Mouse (Mus musculus) spleen, adult 2 months (tissue): Measurements from ENCODE around the gene Ccdc146. TPM values are rescaled to one million over a fixed set of nuclear protein-coding genes. Genes with fewer than 3 reads are reported as not detected.
A peak's percentile ranks its signal among the peaks of the same experiment; 100 is the strongest.

Source experiments
- DNase-seq, 2 experiments: peaks; one replicate each; pipeline versions ENCODE4 v3.0.0 to v3.0.0-alpha.2; 2012 to 2021; ENCODE audit warnings: low spot score in 2 of 2, low read depth in 1 of 2
- H3K27ac ChIP-seq: fragments of 200-500 bp; 2 replicates; pipeline ENCODE4 v1.5.1; 2012; ENCODE audit warnings: low read length, inconsistent platforms; ENCODE audit not compliant: insufficient read depth
- H3K27me3 ChIP-seq: fragments of 200-500 bp; 2 replicates; pipeline ENCODE4 v1.6.1; 2012; ENCODE audit warnings: mild to moderate bottlenecking, moderate library complexity, low read length, inconsistent platforms; ENCODE audit not compliant: control insufficient read depth, insufficient read depth
- H3K36me3 ChIP-seq: fragments of 200-500 bp; 2 replicates; pipeline ENCODE4 v1.6.1; 2012; ENCODE audit warnings: mild to moderate bottlenecking, low read length, inconsistent platforms; ENCODE audit not compliant: control insufficient read depth, insufficient read depth
- H3K4me1 ChIP-seq: fragments of 200-500 bp; 2 replicates; pipeline ENCODE4 v1.6.1; 2011; ENCODE audit warnings: inconsistent platforms; ENCODE audit not compliant: control insufficient read depth, insufficient read depth, insufficient read length
- H3K4me3 ChIP-seq: fragments of 200-500 bp; 2 replicates; pipeline ENCODE4 v1.5.1; 2011; ENCODE audit warnings: mild to moderate bottlenecking, inconsistent platforms; ENCODE audit not compliant: insufficient read depth, insufficient read length; ENCODE audit errors: extremely low read depth
- CTCF ChIP-seq: fragments of 200-500 bp; IDR thresholded peaks from 2 replicates; pipeline ENCODE4 v1.5.1; 2011; ENCODE audit warnings: mild to moderate bottlenecking, inconsistent platforms; ENCODE audit not compliant: insufficient read depth, insufficient read length, insufficient replicate concordance; ENCODE audit errors: extremely low read depth
- POLR2A ChIP-seq: fragments of 200-500 bp; IDR thresholded peaks from 2 replicates; pipeline ENCODE4 v1.6.1; 2011; ENCODE audit warnings: low read depth, low read length, inconsistent platforms
- WGBS: fragments of 180-500 bp; shearing (Covaris S2); methylation state at CpG from one replicate; pipeline ENCODE4 v1.1.7; 2018; 5-methylcytosine and 5-hydroxymethylcytosine counted together
- polyA plus RNA-seq: library from polyadenylated mRNA; depleted of rRNA; stranded (reverse); fragments of >200 nt; gene quantifications from 2 replicates; pipeline ENCODE4 v1.2.3, GENCODE M21; 2012; rRNA removed

The Ccdc146 gene
- polyA plus RNA-seq, 1 experiment, result not detected

DNA sequence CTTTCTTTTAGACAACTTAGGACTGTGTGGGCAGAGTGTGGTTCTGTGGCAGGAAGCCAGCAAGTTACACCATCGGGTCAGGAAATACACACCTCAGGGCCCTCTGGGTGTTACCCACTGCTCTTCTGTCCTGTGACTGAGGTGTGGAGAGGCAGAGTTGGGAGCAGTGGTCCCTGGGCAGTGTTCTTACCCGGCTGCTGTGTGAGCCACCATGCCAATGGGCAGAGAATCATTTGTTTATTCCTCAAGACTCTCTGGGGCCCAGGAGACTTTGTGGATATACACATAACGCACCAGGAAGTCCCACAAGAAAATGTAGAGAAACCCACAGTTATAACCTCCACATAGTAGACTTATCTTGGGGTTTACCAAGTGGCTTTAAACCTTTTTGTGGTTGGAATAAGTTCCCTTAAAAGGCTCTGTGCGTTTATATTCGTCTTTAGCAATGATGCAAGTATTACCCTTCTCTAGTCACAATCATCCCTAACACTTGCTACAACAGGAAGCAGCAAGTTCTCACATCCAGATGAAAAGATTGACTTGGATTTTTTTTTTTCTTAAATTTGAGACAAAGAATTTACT, 168.8 kb downstream of the Ccdc146 start:
- Histone ChIP-seq H3K36me3 (peaks cover 2% of the 10 kb centered on the region; the same call in 1 of the 2 replicates), H3K27me3 (no peaks in the 10 kb centered on the region), H3K4me1 (peaks cover 12% of the 10 kb centered on the region; the same call in 1 of the 2 replicates), H3K4me3 (no peak overlapping the region), H3K27ac (peak overlapping the region; percentile 92)
- 13% methylated on average over 5 of the region's 5 CpGs for WGBS
- no peak for TF ChIP-seq CTCF
- TF ChIP-seq POLR2A, result peak; percentile 11
- DNase-seq, result peak; percentile 47 to 76

- peaks cover 2% of the 10 kb centered on the region; the same call in 1 of the 2 replicates for H3K36me3 ChIP-seq
- DNase-seq, result peak in 1 of 2 experiments; percentile 48
- H3K27me3 ChIP-seq, result no peaks in the 10 kb centered on the region
- no peak for TF ChIP-seq CTCF
- TF ChIP-seq POLR2A, result no peak
- H3K27ac ChIP-seq, result peak overlapping the region; percentile 92
- WGBS, result 36% methylated on average over 12 of the region's 12 CpGs
- H3K4me3 ChIP-seq, result no peak overlapping the region
- peaks cover 12% of the 10 kb centered on the region; the same call in 1 of the 2 replicates for H3K4me1 ChIP-seq
These were observed 169.5 kb downstream of the Ccdc146 start for GRCm38 (mm10) chr5:21254731-21255525.

GRCm38 (mm10) chr5:21248834-21249233, 175.6 kb downstream of the Ccdc146 start:
- DNase-seq, result peak in 1 of 2 experiments; percentile 16
- H3K36me3 ChIP-seq, result no peaks in the 10 kb centered on the region
- H3K4me3 ChIP-seq, result no peak overlapping the region
- H3K27me3 ChIP-seq, result no peaks in the 10 kb centered on the region
- peaks cover 4% of the 10 kb centered on the region; the same call in 1 of the 2 replicates for H3K4me1 ChIP-seq
- no peak for TF ChIP-seq POLR2A
- no peak for TF ChIP-seq CTCF
- 28% methylated on average over 5 of the region's 5 CpGs for WGBS
- no peak overlapping the region for H3K27ac ChIP-seq

DNA sequence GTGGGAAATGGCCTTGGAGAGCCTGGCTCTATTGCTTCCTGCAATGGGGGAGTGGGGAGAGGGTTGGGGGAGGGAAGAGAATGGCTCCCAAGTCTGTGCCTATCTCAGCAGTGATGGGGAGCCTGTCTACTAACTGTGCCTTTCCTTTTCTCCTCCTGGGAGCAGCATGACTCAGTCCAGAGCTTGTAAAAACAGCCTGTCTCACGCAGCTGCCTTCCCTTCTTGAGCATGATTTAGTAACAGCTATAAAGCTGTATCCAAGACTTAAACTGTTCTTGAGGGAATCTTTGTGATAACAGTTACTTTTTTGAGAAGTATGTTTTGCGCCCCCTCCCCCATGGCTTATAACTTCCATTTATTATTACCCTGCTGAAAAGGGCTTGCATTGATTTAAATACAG, 176.6 kb downstream of the Ccdc146 start:
- no peak for DNase-seq
- peaks cover 4% of the 10 kb centered on the region; the same call in 1 of the 2 replicates for H3K4me1 ChIP-seq
- TF ChIP-seq POLR2A (no peak), CTCF (no peak)
- no peak overlapping the region for H3K4me3 ChIP-seq
- no peaks in the 10 kb centered on the region for H3K27me3 ChIP-seq
- no peak overlapping the region for H3K27ac ChIP-seq
- no peaks in the 10 kb centered on the region for H3K36me3 ChIP-seq
- WGBS, result 94% methylated on average over 2 of the region's 2 CpGs

DNA sequence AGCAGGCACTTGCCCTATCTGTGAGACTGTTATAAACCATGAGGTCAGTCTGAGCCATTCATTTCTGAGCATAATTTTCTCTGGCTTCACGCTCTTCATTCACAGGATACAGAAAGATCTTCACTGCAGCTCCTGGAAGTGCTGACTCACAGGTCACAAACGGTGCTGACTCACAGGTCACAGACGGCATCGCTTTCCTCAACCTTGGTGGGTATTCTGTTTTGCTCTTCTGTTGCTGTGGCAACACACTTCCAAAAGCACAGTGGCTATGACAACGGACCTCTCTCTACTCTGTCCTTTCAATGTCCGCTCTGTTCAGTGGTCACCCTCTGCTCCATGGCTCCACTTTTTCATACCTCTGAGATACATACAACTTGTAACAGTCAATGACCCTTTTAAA, 177.7 kb downstream of the Ccdc146 start:
- 85% methylated on average over 6 of the region's 6 CpGs for WGBS
- Histone ChIP-seq H3K27ac (no peak overlapping the region), H3K36me3 (no peaks in the 10 kb centered on the region), H3K27me3 (no peaks in the 10 kb centered on the region), H3K4me1 (peaks cover 4% of the 10 kb centered on the region; the same call in 1 of the 2 replicates), H3K4me3 (no peak overlapping the region)
- DNase-seq, result no peak
- TF ChIP-seq CTCF (no peak), POLR2A (no peak)

- peaks cover 4% of the 10 kb centered on the region; the same call in 1 of the 2 replicates for H3K4me1 ChIP-seq
- no peak overlapping the region for H3K27ac ChIP-seq
- TF ChIP-seq CTCF, result no peak
- TF ChIP-seq POLR2A, result no peak
- no peak for DNase-seq
- H3K4me3 ChIP-seq, result no peak overlapping the region
- H3K27me3 ChIP-seq, result no peaks in the 10 kb centered on the region
- H3K36me3 ChIP-seq, result no peaks in the 10 kb centered on the region
- WGBS, result 79% methylated on average over 1 of the region's 1 CpGs
These were observed 179.2 kb downstream of the Ccdc146 start for GRCm38 (mm10) chr5:21245241-21245640.

DNA sequence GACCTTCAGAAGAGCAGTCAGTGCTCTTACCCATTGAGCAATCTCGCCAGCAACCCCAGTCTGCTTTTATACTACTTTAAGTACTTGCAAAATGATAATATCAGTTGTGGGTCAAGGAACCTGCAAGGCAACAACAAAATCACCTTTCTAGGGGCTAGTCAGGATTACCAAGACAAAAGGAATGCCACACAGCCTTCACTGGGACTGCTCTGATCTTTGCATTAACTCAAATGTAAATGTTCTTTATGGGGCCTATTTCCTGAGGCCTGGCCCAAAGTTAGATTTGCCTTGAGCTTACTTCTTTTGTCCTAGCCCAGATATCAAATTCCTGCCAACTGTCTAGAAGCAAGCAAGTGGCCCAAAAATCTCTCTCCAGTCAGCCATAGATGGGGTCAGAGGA, 179.9 kb downstream of the Ccdc146 start:
- TF ChIP-seq POLR2A (no peak), CTCF (no peak)
- H3K27ac ChIP-seq, result no peak overlapping the region
- 100% methylated on average over 1 of the region's 1 CpGs for WGBS
- peaks cover 4% of the 10 kb centered on the region; the same call in 1 of the 2 replicates for H3K4me1 ChIP-seq
- H3K4me3 ChIP-seq, result no peak overlapping the region
- H3K36me3 ChIP-seq, result no peaks in the 10 kb centered on the region
- no peaks in the 10 kb centered on the region for H3K27me3 ChIP-seq
- no peak for DNase-seq

Other genes with a start within 250 kb of the Ccdc146 start
- gene Gsap, start 238.4 kb downstream of the Ccdc146 start, polyA plus RNA-seq, result 7.0 and 7.9 TPM in 2 replicates
- gene Fgl2, start 52.0 kb downstream of the Ccdc146 start, polyA plus RNA-seq, result 12.8 and 15.7 TPM in 2 replicates
- 1.4 TPM in 2 replicates for gene Fam185a, start 281 bp upstream of the Ccdc146 start, polyA plus RNA-seq
- 0.06 and 0.08 TPM in 2 replicates for gene Lrrc17, start 118.9 kb upstream of the Ccdc146 start, polyA plus RNA-seq
- 0.07 TPM in 1 of 2 replicates, not detected in the other for gene Fbxl13, start 221.0 kb upstream of the Ccdc146 start, polyA plus RNA-seq
- 49.1 and 49.6 TPM in 2 replicates for gene Armc10, start 221.1 kb upstream of the Ccdc146 start, polyA plus RNA-seq